Mouse (Mus musculus): ENCODE measurements around the gene Nr1i3. TPM values are rescaled to one million over a fixed set of nuclear protein-coding genes. Genes with fewer than 3 reads are reported as not detected.
A peak's percentile ranks its signal among the peaks of the same experiment; 100 is the strongest.

Nr1i3 gene
- polyA plus RNA-seq, 1 experiment: not detected

GRCm38 (mm10) chr1:171246709-171247452 is 33.1 kb downstream of the Nr1i3 start:
- no peaks in the 10 kb centered on the region for H3K27me3 ChIP-seq (ENCODE audit: control insufficient read depth, insufficient read depth, low read length, poor library complexity, severe bottlenecking)
- H3K36me3 ChIP-seq (ENCODE audit: control insufficient read depth, insufficient read depth, low read length, poor library complexity, severe bottlenecking): peaks cover 17% of the 10 kb centered on the region
- TF ChIP-seq EP300 (IDR thresholded peaks at IDR 0.05; ENCODE audit: insufficient read depth, low read depth, low read length) (no peak), CTCF (IDR thresholded peaks at IDR 0.05; ENCODE audit: low read depth, low read length) (peak; percentile 63), POLR2A (IDR thresholded peaks at IDR 0.05; ENCODE audit: insufficient read depth, low read length) (no peak)
- no peaks in the 10 kb centered on the region for H3K9me3 ChIP-seq (replicated peaks; ENCODE audit: control insufficient read depth, insufficient read depth, low read length, poor library complexity, severe bottlenecking)
- H3K4me1 ChIP-seq (ENCODE audit: control insufficient read depth, insufficient read depth, low read length): peaks cover 10% of the 10 kb centered on the region
- H3K27ac ChIP-seq (ENCODE audit: insufficient read depth, low read length): peak overlapping the region; percentile 92
- H3K9ac ChIP-seq (ENCODE audit: low read depth, poor library complexity, severe bottlenecking): peak overlapping the region; percentile 70
- peak overlapping the region; percentile 95 for H3K4me3 ChIP-seq (ENCODE audit: low read depth, low read length)

GRCm38 (mm10) chr1:171247453-171247841 is 33.7 kb downstream of the Nr1i3 start:
- no peaks in the 10 kb centered on the region for H3K9me3 ChIP-seq (replicated peaks; ENCODE audit: control insufficient read depth, insufficient read depth, low read length, poor library complexity, severe bottlenecking)
- peak overlapping the region; percentile 77 for H3K4me3 ChIP-seq (ENCODE audit: low read depth, low read length)
- peaks cover 10% of the 10 kb centered on the region for H3K4me1 ChIP-seq (ENCODE audit: control insufficient read depth, insufficient read depth, low read length)
- H3K27ac ChIP-seq (ENCODE audit: insufficient read depth, low read length): peak overlapping the region; percentile 92
- TF ChIP-seq EP300 (IDR thresholded peaks at IDR 0.05; ENCODE audit: insufficient read depth, low read depth, low read length) (no peak), CTCF (IDR thresholded peaks at IDR 0.05; ENCODE audit: low read depth, low read length) (no peak), POLR2A (IDR thresholded peaks at IDR 0.05; ENCODE audit: insufficient read depth, low read length) (no peak)
- peaks cover 17% of the 10 kb centered on the region for H3K36me3 ChIP-seq (ENCODE audit: control insufficient read depth, insufficient read depth, low read length, poor library complexity, severe bottlenecking)
- peak overlapping the region; percentile 52 for H3K9ac ChIP-seq (ENCODE audit: low read depth, poor library complexity, severe bottlenecking)
- H3K27me3 ChIP-seq (ENCODE audit: control insufficient read depth, insufficient read depth, low read length, poor library complexity, severe bottlenecking): no peaks in the 10 kb centered on the region

GRCm38 (mm10) chr1:171247916-171248315 is 34.1 kb downstream of the Nr1i3 start:
- Histone ChIP-seq H3K9me3 (replicated peaks; ENCODE audit: control insufficient read depth, insufficient read depth, low read length, poor library complexity, severe bottlenecking) (no peaks in the 10 kb centered on the region), H3K27me3 (ENCODE audit: control insufficient read depth, insufficient read depth, low read length, poor library complexity, severe bottlenecking) (no peaks in the 10 kb centered on the region), H3K27ac (ENCODE audit: insufficient read depth, low read length) (peak overlapping the region; percentile 92), H3K9ac (ENCODE audit: low read depth, poor library complexity, severe bottlenecking) (peak overlapping the region; percentile 52; the same call in 1 of the 2 replicates), H3K4me3 (ENCODE audit: low read depth, low read length) (peak overlapping the region; percentile 77; the same call in 1 of the 2 replicates), H3K4me1 (ENCODE audit: control insufficient read depth, insufficient read depth, low read length) (peaks cover 10% of the 10 kb centered on the region), H3K36me3 (ENCODE audit: control insufficient read depth, insufficient read depth, low read length, poor library complexity, severe bottlenecking) (peaks cover 14% of the 10 kb centered on the region)
- TF ChIP-seq POLR2A (IDR thresholded peaks at IDR 0.05; ENCODE audit: insufficient read depth, low read length) (no peak), CTCF (IDR thresholded peaks at IDR 0.05; ENCODE audit: low read depth, low read length) (no peak), EP300 (IDR thresholded peaks at IDR 0.05; ENCODE audit: insufficient read depth, low read depth, low read length) (no peak)

GRCm38 (mm10) chr1:171248386-171249226 is 34.8 kb downstream of the Nr1i3 start:
- Histone ChIP-seq H3K4me1 (ENCODE audit: control insufficient read depth, insufficient read depth, low read length) (peaks cover 8% of the 10 kb centered on the region), H3K9me3 (replicated peaks; ENCODE audit: control insufficient read depth, insufficient read depth, low read length, poor library complexity, severe bottlenecking) (no peaks in the 10 kb centered on the region), H3K27ac (ENCODE audit: insufficient read depth, low read length) (peak overlapping the region; percentile 92), H3K36me3 (ENCODE audit: control insufficient read depth, insufficient read depth, low read length, poor library complexity, severe bottlenecking) (peaks cover 13% of the 10 kb centered on the region), H3K27me3 (ENCODE audit: control insufficient read depth, insufficient read depth, low read length, poor library complexity, severe bottlenecking) (no peaks in the 10 kb centered on the region), H3K9ac (ENCODE audit: low read depth, poor library complexity, severe bottlenecking) (no peak overlapping the region), H3K4me3 (ENCODE audit: low read depth, low read length) (no peak overlapping the region)
- TF ChIP-seq CTCF (IDR thresholded peaks at IDR 0.05; ENCODE audit: low read depth, low read length) (no peak), EP300 (IDR thresholded peaks at IDR 0.05; ENCODE audit: insufficient read depth, low read depth, low read length) (no peak), POLR2A (IDR thresholded peaks at IDR 0.05; ENCODE audit: insufficient read depth, low read length) (no peak)

- Histone ChIP-seq H3K4me1 (ENCODE audit: control insufficient read depth, insufficient read depth, low read length) (peaks cover 8% of the 10 kb centered on the region), H3K9me3 (replicated peaks; ENCODE audit: control insufficient read depth, insufficient read depth, low read length, poor library complexity, severe bottlenecking) (no peaks in the 10 kb centered on the region), H3K27ac (ENCODE audit: insufficient read depth, low read length) (no peak within 1 kb of the TSS; the same call in 1 of the 2 replicates), H3K9ac (ENCODE audit: low read depth, poor library complexity, severe bottlenecking) (peak within 1 kb of the TSS; percentile 37), H3K4me3 (ENCODE audit: low read depth, low read length) (peak within 1 kb of the TSS; percentile 62), H3K27me3 (ENCODE audit: control insufficient read depth, insufficient read depth, low read length, poor library complexity, severe bottlenecking) (no peaks in the 10 kb centered on the region), H3K36me3 (ENCODE audit: control insufficient read depth, insufficient read depth, low read length, poor library complexity, severe bottlenecking) (peaks cover 4% of the 10 kb centered on the region; the same call in 1 of the 2 replicates)
- no peak for TF ChIP-seq EP300 (IDR thresholded peaks at IDR 0.05; ENCODE audit: insufficient read depth, low read depth, low read length)
- no peak for TF ChIP-seq CTCF (IDR thresholded peaks at IDR 0.05; ENCODE audit: low read depth, low read length)
- TF ChIP-seq POLR2A (IDR thresholded peaks at IDR 0.05; ENCODE audit: insufficient read depth, low read length): no peak
Measured at GRCm38 (mm10) chr1:171249913-171250600, 36.3 kb downstream of the Nr1i3 start, which contains the start of gene Adamts4. Adamts4 (plus strand) TSS chr1:171250421.
